In the genomic region with DNA sequence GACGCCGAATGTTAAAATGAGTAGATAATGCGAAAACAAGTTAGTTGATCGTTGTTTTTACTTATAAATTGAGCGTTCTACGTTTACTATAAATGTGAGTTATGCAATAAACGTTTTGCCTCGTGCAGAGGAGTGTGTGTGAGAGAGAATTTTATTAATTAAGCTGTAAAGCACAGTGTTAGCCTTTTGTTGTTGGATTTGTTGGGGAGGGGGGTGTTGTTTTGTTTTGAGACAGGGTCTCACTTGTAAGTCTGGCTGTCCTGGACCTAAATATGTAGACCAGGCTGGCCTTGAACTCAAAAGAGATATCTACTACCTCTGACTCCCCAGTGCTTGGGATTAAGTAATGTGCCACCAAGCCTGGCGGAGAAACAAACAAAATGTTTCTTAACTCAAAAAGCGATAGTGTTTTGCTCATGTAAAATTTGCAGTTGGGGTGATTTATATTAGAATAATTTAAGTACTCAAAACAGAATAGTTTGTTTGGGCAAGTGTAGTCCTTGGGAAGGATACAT, we compare ENCODE assay signal across 8 mouse cellular contexts. TPM values are rescaled to one million over a fixed set of nuclear protein-coding genes. Genes with fewer than 3 reads are reported as not detected.
DNase-seq lines count a peak whose midpoint lies in the region; ATAC-seq and TF ChIP-seq lines count a peak whose summit lies in the region.

No protein-coding gene starts in this region.

- TF ChIP-seq CTCF in intestine, postnatal 0 days (IDR thresholded peaks at IDR 0.05; ENCODE audit: low read depth): no peak

- H3K9me3 ChIP-seq in lung, embryonic 15.5 days: no peaks in the 10 kb centered on the region
- H3K9me3 ChIP-seq in embryonic facial prominence, embryonic 15.5 days (replicated peaks): no peaks in the 10 kb centered on the region
- H3K9me3 ChIP-seq in intestine, postnatal 0 days (ENCODE audit: control insufficient read depth): no peaks in the 10 kb centered on the region
- no peaks in the 10 kb centered on the region for H3K9me3 ChIP-seq in neural tube, embryonic 13.5 days

- ATAC-seq in lung, embryonic 15.5 days (ENCODE audit: borderline replicate concordance, extremely low read depth, low FRiP score, low TSS enrichment): no peak
- no peak for ATAC-seq in embryonic facial prominence, embryonic 15.5 days (ENCODE audit: insufficient number of reproducible peaks, low FRiP score, low TSS enrichment, low read depth)
- no peak for ATAC-seq in intestine, postnatal 0 days
- ATAC-seq in neural tube, embryonic 13.5 days (ENCODE audit: low read depth): no peak

- peak overlapping the region; percentile 88 for H3K9ac ChIP-seq in lung, embryonic 15.5 days
- peak overlapping the region; percentile 87; the same call in 1 of the 2 replicates for H3K9ac ChIP-seq in embryonic facial prominence, embryonic 15.5 days
- peak overlapping the region; percentile 95 for H3K9ac ChIP-seq in intestine, postnatal 0 days (ENCODE audit: low read depth, low read length)
- peak overlapping the region; percentile 91 for H3K9ac ChIP-seq in neural tube, embryonic 13.5 days

- no peak for DNase-seq in lung, postnatal 4 days
- no peak for DNase-seq in retina, embryonic 14.5 days (ENCODE audit: low spot score)
- no peak for DNase-seq in left cerebral cortex, postnatal 36 days (ENCODE audit: low spot score in 2 of 2)
- DNase-seq in thymus, postnatal 0 days (ENCODE audit: low spot score): no peak

- intact Hi-C loops in left cerebral cortex, postnatal 36 days (cut with DNase I): loop anchor here (10.0 kb wide), 2 partner anchors 90 to 330 kb away; a partner anchor contains a TSS

- peak overlapping the region; percentile 75 for H3K4me2 ChIP-seq in lung, embryonic 15.5 days
- peak overlapping the region; percentile 59 for H3K4me2 ChIP-seq in embryonic facial prominence, embryonic 15.5 days (replicated peaks)
- H3K4me2 ChIP-seq in intestine, postnatal 0 days (replicated peaks; ENCODE audit: low read depth): peak overlapping the region; percentile 71
- peak overlapping the region; percentile 88 for H3K4me2 ChIP-seq in neural tube, embryonic 13.5 days

- H3K4me3 ChIP-seq in lung, embryonic 15.5 days: peak overlapping the region; percentile 88
- H3K4me3 ChIP-seq in embryonic facial prominence, embryonic 15.5 days (replicated peaks): peak overlapping the region; percentile 91
- H3K4me3 ChIP-seq in intestine, postnatal 0 days (ENCODE audit: low read depth, low read length): peak overlapping the region; percentile 97
- peak overlapping the region; percentile 92 for H3K4me3 ChIP-seq in neural tube, embryonic 13.5 days

- peaks cover 3% of the 10 kb centered on the region; the same call in 1 of the 2 replicates for H3K36me3 ChIP-seq in lung, embryonic 15.5 days
- no peaks in the 10 kb centered on the region for H3K36me3 ChIP-seq in embryonic facial prominence, embryonic 15.5 days
- no peaks in the 10 kb centered on the region for H3K36me3 ChIP-seq in intestine, postnatal 0 days (ENCODE audit: control insufficient read depth, insufficient read depth)
- no peaks in the 10 kb centered on the region; the same call in 1 of the 2 replicates for H3K36me3 ChIP-seq in neural tube, embryonic 13.5 days

- no peak overlapping the region for H3K27ac ChIP-seq in lung, embryonic 15.5 days
- H3K27ac ChIP-seq in embryonic facial prominence, embryonic 15.5 days (replicated peaks): no peak overlapping the region
- no peak overlapping the region for H3K27ac ChIP-seq in intestine, postnatal 0 days (ENCODE audit: low read depth, low read length)
- no peak overlapping the region for H3K27ac ChIP-seq in neural tube, embryonic 13.5 days (replicated peaks)

- peaks cover 32% of the 10 kb centered on the region for H3K4me1 ChIP-seq in lung, embryonic 15.5 days
- H3K4me1 ChIP-seq in embryonic facial prominence, embryonic 15.5 days: peaks cover 26% of the 10 kb centered on the region
- no peaks in the 10 kb centered on the region for H3K4me1 ChIP-seq in intestine, postnatal 0 days (replicated peaks; ENCODE audit: control insufficient read depth, insufficient read depth, low read length)
- H3K4me1 ChIP-seq in neural tube, embryonic 13.5 days (replicated peaks): peaks cover 57% of the 10 kb centered on the region

- no peaks in the 10 kb centered on the region for H3K27me3 ChIP-seq in lung, embryonic 15.5 days
- H3K27me3 ChIP-seq in embryonic facial prominence, embryonic 15.5 days: no peaks in the 10 kb centered on the region
- no peaks in the 10 kb centered on the region for H3K27me3 ChIP-seq in intestine, postnatal 0 days (replicated peaks; ENCODE audit: control insufficient read depth, insufficient read depth, low read length)
- H3K27me3 ChIP-seq in neural tube, embryonic 13.5 days: no peaks in the 10 kb centered on the region

- WGBS in lung, embryonic 15.5 days: 5% methylated on average over 10 of the region's 10 CpGs
- WGBS in embryonic facial prominence, embryonic 15.5 days: 6% methylated on average over 10 of the region's 10 CpGs
- 5% methylated on average over 10 of the region's 10 CpGs for WGBS in intestine, postnatal 0 days
- 11% methylated on average over 10 of the region's 10 CpGs for WGBS in neural tube, embryonic 13.5 days

RNA-seq across cellular contexts. Expression of a gene that starts 1.3 kb away (rescaled TPM):
- 73.6 and 83.7 TPM in 2 replicates for polyA plus RNA-seq in lung, embryonic 15.5 days (2015; fragmentation: Nextera tagmentation; extraction: Ambion mirVana)
- 84.1 and 84.4 TPM in 2 replicates for polyA plus RNA-seq in embryonic facial prominence, embryonic 15.5 days (2015; fragmentation: Nextera tagmentation; extraction: Ambion mirVana)
- 17.7 and 21.1 TPM in 2 replicates for polyA plus RNA-seq in intestine, postnatal 0 days (2015; fragmentation: Nextera tagmentation; extraction: Ambion mirVana)
- 110 and 120 TPM in 2 replicates for polyA plus RNA-seq in neural tube, embryonic 13.5 days (2015; fragmentation: Nextera tagmentation; extraction: Ambion mirVana)
- 10 to 100 TPM; 50.8 to 72.3 TPM for total RNA-seq in left cerebral cortex, postnatal 36 days (2021)
- polyA plus RNA-seq in thymus, postnatal 0 days (2015; fragmentation: Nextera tagmentation; extraction: Ambion mirVana): 40.4 and 59.7 TPM in 2 replicates

RNA-seq across cellular contexts. Expression of a gene that starts 46.0 kb away (rescaled TPM):
- 0.16 and 0.25 TPM in 2 replicates for polyA plus RNA-seq in lung, embryonic 15.5 days (2015; fragmentation: Nextera tagmentation; extraction: Ambion mirVana)
- 0.12 and 0.13 TPM in 2 replicates for polyA plus RNA-seq in embryonic facial prominence, embryonic 15.5 days (2015; fragmentation: Nextera tagmentation; extraction: Ambion mirVana)
- not detected in 2 replicates for polyA plus RNA-seq in intestine, postnatal 0 days (2015; fragmentation: Nextera tagmentation; extraction: Ambion mirVana)
- polyA plus RNA-seq in neural tube, embryonic 13.5 days (2015; fragmentation: Nextera tagmentation; extraction: Ambion mirVana): 0.18 TPM in 1 of 2 replicates, not detected in the other
- total RNA-seq in left cerebral cortex, postnatal 36 days (2021): not detected
- not detected in 2 replicates for polyA plus RNA-seq in thymus, postnatal 0 days (2015; fragmentation: Nextera tagmentation; extraction: Ambion mirVana)
